Mouse (Mus musculus) gastrocnemius, postnatal 36 days (tissue): Measurements from ENCODE around the gene Itprid1. TPM values are rescaled to one million over a fixed set of nuclear protein-coding genes. Genes with fewer than 3 reads are reported as not detected.

Experiments used
- DNase-seq, 2 experiments: peaks; one replicate each; pipeline ENCODE4 v3.0.0; 2022
- intact Hi-C: fragments of 180-260 bp; cut with DNase I; formaldehyde crosslinking; loops from one replicate; pipeline ENCODE4 v1.15.1; 2025
- long read RNA-seq, 2 experiments: library from polyadenylated mRNA; stranded (forward); transcript quantifications; one replicate each; pipeline ENCODE4 v2.0.0; 2021
- total RNA-seq, 2 experiments: library from RNA; stranded (reverse); gene quantifications; 2 replicates each; pipeline ENCODE4 v1.2.3; 2021

Gene Itprid1
- total RNA-seq: not detected
- long read RNA-seq, experiment 1: 0 reads
- long read RNA-seq, experiment 2: 0 reads

DNA sequence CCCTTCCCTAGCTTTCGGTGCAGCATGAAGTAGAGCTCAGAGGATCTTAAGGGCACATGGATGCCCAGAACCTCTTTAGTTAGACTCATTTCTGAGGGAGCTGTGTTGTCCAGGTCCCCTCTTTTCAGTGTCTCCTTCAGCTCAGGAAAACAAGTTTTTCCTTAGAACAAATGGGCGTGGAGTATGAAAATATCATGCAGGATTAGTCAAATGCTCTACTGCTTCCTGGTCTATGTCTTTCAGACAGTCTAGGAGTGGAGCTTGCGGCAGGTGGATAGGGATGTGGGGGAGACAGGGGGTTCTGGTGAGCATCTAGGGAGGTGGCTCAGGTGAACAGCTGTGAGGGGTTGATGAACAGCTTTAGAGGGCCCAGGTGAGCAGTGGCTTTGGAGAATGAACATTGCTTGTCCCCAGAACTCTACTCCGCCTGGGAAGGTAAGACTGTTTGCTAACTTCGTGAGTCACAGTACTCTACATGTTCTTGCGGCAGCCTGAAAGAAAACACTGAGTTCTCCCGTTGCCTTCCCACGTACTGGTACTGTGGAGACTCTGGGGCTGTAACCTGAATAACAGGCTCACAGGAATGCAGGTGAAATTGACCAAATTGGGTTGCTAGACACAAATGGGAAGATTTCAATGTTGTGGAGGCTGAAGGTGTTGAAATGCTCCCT, at the start of gene Itprid1:
TSS of gene Itprid1 (plus strand) at position 246 of the 671 bp plus-strand sequence.
- intact Hi-C loops: no loop called here
- no peak for DNase-seq

DNA sequence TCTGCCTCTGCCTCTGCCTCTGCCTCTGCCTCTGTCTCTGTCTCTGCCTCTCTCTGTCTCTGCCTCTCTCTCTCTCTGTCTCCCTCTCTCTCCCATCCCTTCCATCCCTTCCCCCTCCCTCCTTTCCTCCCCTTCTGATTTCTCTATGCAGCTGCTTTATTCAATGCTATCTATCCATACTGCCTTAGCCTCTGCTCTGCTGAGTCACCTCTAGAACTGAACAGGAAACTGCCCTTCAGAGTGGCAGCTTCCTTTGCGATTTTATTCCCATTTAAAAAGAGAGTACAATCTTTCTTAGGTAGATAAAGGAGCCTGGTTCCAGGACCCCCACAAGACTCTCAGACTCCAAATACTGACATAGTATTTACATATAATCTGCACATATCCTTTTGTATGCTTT, 47.1 kb upstream of the Itprid1 start:
- intact Hi-C loops: no loop called here
- DNase-seq: no peak

DNA sequence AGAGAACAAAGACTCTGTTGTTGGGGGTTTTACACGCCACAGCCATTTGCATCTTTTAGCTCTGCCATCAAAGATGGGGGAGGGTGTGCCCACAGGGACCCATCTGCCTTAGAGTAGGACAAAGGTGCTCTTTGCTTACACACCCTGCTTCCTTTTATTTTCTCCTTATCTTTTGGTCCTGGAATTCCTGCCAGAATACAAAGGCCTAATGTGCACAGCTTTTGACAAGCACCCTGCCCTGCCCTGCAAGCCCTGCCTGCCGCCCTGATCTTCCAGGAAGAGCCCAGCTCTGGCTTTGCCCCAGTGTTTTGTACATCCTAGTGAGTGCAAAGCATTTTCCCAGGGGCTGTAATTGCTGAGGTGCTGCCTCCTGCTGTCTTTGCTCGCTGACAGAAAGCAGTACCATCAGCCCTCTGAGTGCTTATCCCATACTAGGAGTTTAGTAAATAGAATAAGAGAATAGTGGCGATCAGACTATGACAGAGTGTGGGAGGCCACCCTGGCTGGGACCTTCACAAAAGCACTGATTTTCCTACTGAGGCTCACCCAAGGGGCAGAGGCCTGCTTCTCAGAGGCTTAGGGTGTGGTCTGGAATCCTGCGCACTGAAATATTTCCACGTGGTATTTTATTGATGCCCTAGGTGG, 44.7 kb upstream of the Itprid1 start:
- intact Hi-C loops: no loop called here
- no peak for DNase-seq

DNA sequence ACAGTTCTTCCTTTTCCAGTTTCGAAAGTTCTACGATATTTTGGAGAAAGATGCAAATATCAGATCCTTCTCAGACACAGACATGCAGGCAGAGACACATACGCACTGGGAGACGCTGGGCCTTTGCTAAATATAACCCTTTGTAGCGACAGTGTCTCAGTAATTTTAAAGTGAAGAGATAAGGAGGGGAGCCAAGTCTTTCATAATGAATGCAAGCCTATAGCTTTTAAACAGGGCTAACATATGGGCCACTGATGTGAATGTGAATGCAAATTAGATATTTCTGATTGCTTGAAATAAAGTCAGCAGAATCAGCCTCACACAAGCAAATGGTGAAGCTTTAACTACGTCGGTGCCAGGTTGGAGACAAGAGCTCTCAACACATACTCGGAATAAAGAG, 44.2 kb upstream of the Itprid1 start:
- DNase-seq: no peak
- intact Hi-C loops: no loop called here

DNA sequence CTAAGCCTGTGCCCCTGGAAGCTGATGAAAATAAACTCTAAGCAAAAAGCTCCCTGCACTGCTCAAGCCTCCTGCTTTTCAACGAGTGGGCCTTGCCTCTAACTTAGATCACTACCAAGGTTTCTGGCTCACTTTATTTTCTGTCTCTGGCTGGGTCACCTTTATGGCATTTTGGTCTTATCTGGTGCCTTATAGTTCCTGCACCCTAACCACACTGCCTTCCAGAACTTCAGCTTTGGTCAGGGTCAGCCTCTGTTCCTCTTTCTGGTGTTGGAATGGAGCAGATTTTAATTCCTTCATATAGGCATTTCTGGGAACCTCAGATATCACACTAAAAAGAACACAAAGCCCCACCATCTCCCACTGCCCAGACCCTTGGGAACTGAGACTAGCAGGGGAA, 34.0 kb upstream of the Itprid1 start:
- intact Hi-C loops: loop anchor here (10.0 kb wide), 1 partner anchor 288 kb away; no protein-coding TSS in a partner anchor

DNA sequence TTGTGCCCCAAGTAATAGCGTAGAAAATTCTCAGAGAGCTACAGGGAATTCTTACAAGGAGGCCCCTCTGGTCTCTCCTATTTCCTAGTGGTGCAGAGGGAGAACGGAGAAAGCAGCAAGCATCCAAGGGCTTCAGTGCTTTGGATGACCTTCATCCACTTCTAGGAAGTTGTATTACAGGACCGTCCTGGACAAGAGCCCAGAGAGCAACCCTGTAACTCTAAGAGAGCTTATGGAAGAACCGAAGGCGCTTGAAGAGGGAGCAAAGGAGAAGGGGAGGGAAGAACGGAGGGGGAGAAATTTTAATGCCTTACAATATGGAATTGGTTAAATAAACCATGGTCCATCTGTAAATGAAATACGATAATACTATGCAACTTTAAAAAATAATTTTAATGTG, 33.3 kb upstream of the Itprid1 start:
- intact Hi-C loops: loop anchor here (10.0 kb wide), 1 partner anchor 289 kb away; no protein-coding TSS in a partner anchor
- no peak for DNase-seq

More for the DNA sequence above, 34.0 kb upstream of the Itprid1 start:
- no peak for DNase-seq

DNA sequence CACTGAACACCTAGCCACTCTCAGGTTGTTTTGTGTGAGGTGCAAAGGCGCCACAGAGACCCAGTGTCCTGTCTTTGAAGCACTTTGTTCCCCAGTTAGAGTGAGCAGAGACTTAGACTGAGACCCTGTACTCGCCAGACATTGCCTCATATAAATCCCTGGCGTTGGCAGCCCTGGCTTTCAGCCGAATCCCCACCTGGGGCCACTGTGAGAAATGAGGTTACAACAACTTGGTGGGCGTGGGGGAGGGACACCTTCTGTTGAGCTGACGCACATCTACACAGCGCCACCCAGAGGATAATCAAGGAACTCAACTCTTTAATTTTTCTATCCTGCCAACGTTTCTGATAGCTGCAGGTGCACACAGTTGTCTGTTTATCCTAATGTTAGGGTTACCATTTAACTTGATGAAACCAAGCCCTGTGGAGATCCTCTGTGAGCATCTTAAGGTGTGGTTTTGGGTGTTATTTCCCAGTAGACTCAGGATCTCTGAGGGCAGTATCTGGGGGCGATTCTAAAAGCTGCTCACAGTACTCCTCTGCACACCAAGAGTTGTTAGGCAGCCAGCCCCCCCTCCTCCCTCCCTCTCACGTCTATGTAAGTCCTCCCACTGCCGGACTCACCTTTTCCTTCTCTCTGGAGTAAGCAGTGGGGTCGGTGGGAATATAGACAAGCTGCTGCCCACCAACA, 32.6 kb upstream of the Itprid1 start:
- DNase-seq: no peak
- intact Hi-C loops: loop anchor here (10.0 kb wide), 1 partner anchor 289 kb away; no protein-coding TSS in a partner anchor

DNA sequence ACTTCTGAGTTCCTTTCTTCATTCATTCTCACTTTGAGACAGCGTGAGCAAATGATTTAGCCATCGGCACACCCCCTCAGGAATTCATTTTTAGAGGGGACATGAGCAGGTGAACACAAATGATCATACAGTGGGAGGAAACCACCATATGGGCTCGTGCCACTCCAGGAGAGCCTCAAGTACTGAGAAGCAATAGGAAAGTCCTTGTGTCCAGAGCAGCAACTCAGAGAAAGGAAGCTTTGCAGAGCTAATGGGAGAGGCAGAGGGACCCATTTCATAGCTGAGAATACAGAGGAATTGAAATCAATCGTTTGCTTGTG, 32.1 kb upstream of the Itprid1 start:
- no peak for DNase-seq
- intact Hi-C loops: loop anchor here (10.0 kb wide), 1 partner anchor 290 kb away; no protein-coding TSS in a partner anchor

DNA sequence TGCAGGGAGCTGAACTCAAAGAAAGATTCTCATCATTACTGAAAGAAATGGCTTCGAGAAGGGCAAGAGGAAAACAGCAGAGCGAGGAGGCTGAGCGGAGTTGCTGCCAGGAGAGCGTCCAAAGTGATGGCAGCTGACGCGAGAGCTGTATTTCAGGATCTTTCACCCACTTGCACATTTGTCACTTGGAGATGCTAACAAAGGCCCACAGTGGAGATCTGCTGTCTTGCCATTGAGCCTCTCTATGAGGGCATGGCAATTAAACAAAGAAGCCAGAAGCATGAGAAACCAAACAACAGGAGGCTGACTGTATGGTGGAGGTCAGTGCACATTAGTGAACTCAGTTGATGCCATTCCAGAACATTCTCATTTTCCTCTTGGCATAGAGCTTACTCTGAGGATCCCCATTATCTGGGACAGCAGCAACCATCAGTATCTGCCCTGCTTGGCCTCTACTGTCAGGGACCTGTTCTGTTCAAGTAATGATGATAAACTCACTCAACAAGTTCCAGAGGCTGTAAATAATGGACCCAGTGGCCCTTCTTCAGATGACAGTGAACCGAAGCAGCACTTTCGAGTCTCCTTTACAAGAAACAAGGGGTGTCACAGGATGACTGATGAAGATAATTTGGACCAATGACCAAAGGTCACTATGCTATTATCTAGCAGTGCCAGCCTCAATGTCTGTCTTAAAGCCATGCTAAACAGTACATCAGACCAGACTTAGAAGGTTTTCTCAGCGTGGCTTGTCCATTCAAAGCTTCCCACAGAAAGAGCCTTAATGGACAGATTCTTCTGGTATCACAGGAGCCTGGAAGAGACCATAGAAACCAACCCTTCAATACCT, 31.2 kb upstream of the Itprid1 start:
- intact Hi-C loops: loop anchor here (10.0 kb wide), 1 partner anchor 291 kb away; no protein-coding TSS in a partner anchor
- no peak for DNase-seq

DNA sequence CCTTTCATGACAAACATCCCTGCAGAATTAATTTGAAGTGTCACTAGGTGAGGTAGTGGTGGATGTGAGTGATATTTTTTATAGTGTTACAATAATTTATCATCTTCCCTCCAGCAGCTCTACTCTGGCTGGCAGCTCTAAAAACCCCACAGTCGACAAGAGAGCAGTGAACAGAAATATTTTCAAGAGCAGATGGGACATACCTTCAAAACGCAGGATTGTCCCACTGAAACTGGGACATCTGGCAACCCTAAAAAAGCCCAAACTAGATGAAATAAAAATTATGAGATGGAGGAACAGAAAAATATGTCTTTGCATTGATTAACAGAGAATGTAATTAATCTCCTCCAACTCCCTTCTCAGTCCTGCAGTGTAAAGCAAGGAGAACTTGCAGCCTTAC, 30.2 kb upstream of the Itprid1 start:
- intact Hi-C loops: loop anchor here (10.0 kb wide), 1 partner anchor 292 kb away; no protein-coding TSS in a partner anchor
- DNase-seq: no peak

DNA sequence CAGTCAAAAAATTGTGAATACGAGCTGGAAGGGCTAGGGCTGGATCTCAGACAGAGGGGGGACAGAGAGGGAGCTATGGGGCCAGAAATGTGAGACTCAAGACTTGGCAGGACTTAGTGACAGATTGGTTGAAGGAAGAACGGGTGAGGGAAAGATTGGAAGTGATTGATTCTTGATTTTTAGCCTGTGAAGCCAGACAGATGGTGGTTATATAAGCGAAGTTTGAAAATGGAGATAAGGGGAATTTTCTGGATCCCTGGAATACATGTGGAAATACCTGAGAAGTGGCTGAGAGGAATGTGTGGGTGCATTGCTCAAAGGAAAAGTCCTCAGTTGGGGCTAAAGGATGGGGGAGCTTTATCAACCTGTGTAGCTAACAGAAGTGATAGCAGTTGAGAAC, 28.0 kb upstream of the Itprid1 start:
- intact Hi-C loops: loop anchor here (10.0 kb wide), 1 partner anchor 294 kb away; no protein-coding TSS in a partner anchor
- DNase-seq: no peak

DNA sequence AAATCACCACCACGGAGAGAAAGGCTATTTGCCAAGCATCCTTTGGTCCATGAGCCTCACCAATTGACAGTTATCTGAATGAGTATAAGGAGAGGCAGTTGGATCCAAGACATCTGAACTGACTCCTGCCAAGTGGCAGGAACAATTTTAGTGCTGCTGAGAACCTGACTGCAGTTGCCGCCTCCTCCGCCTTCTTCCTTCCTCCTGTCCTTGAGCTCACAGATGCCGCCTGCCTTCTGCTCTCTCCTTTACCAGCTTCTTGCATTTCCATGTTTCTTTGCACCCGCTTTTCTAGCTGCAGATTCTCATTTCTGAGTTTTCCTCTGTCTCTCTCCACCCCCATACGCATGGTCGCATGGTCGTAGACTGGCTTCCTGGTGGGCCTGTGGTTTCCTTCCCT, 25.5 kb upstream of the Itprid1 start:
- intact Hi-C loops: no loop called here

DNA sequence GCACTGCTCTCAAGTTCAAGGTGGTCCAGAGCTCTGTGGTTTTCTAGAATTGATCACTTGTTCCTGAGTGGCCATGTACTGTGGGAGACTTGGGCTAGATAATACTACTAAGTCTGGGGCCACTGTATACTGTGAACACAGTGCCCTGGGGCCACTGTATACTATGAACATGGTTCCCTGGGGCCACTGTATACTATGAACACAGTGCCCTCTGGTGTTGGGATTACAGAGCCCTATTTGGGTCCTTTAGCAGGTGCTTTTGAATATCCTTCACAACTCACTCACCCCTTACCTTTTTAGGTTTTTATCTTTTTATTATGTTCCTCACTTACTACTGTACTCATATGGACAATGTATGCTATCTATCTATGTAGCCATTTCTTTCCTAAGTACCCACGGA, 24.3 kb upstream of the Itprid1 start:
- no peak for DNase-seq
- intact Hi-C loops: no loop called here

More for the DNA sequence above, 25.5 kb upstream of the Itprid1 start:
- DNase-seq: no peak

DNA sequence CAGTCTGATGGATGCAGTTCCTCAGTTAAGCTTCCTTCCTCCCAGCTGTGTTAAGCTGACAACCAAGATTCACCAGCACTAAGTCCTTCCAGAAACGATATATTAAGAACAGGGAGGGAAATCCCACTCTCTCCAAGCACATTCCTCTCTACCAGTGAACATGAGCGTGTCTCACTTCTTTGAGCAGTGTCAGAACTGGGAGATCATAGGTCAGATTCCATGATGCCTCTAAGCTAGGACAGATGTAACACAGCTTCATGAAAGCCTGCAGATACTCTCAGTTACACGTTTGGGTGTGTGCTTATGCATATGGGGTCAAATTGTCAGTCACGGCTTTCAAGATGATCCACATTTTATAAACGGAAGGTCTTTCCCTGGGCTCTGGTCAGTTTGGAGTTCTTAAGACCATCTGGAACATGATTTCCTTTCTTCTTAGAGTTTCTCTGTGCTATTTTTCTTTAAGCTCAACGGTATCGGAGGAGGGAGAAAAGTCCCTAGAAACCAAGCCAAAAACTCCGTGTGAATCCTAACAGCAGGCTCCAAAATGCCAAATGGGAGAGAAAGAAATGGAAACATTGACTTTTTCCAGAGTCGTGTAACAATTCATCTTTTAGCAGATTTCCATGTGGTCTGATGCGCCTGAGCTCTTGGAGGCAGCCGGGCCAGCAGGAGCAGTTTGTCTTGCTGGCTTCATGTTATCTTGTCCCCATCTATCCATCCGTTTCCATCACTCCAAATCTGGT, 22.3 kb upstream of the Itprid1 start:
- no peak for DNase-seq
- intact Hi-C loops: no loop called here

DNA sequence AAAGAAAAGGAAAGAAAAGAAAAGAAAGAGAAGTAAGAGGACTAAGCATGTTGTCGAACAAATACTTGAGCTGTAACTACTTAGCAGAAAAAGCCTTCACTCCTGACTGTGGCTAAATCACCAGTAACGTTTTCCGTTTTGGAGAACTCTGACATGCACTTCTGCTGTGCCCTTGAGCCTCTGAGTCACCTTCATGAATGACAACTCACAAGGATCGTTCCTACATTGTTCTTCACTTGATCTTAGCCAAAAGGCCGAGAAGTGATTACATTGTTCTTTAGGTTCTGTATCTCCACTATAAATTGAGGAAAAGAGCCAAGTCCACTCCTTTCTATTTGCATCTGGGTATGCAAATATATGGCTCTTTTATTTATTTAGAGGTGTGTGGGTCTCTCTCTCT, 19.8 kb upstream of the Itprid1 start:
- intact Hi-C loops: no loop called here
- DNase-seq: no peak

DNA sequence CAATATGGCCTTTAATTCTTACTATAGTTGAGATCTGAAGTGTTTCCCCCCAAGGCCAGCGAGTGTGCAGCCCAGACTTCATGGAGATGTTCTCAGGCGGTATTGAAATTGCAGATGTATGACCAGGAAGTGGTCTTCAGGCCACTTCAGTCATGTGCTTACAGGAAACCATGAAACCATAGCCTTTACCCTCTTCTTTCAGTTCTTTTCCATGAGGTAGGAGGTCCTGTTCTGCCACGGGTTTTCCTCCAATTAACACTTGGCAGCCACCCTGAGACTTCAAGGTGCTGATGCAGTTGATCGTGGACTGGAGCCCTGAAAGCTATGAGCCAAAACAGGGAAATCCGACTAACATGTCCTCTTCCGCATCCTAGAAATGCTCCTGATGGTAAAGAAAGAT, 7.0 kb upstream of the Itprid1 start:
- DNase-seq: no peak
- intact Hi-C loops: no loop called here

DNA sequence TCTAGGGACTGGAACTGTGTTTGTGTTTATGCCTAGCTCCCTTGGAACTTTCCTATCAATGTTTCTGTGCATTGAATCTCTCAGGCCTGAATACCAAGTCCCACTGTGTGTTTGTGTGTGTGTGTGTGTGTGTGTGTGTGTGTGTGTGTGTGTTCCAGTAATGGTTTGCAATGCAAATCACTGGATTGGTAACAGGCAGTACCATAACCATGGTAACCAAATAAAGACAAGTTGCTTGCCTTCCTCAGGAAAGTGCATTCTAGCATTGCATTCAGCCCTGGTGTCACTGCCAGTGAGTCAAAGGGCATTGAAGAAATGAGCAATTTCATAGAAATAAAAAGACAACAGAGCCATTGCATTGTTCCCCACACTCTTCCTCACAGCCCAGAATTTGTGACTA, 15.9 kb downstream of the Itprid1 start:
- intact Hi-C loops: no loop called here
- DNase-seq: no peak

DNA sequence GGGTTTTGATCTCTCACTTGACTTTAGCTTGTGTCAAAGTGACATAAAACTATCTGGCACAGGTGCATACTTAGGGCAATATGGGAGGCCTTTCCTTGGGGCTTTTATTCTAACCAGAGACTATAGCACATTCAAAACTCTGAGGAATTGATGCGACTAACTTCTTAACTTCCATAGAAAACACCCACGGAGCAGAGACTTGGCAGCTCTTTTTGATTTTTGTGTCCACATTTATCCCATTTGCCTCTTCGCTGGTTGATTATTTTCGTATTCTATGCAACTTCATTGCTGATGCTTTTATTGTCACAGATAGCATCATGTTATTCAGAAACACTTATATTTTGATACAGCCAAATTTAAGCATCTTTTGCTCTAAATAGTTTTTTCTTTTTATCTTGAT, 19.4 kb downstream of the Itprid1 start:
- no peak for DNase-seq
- intact Hi-C loops: no loop called here

DNA sequence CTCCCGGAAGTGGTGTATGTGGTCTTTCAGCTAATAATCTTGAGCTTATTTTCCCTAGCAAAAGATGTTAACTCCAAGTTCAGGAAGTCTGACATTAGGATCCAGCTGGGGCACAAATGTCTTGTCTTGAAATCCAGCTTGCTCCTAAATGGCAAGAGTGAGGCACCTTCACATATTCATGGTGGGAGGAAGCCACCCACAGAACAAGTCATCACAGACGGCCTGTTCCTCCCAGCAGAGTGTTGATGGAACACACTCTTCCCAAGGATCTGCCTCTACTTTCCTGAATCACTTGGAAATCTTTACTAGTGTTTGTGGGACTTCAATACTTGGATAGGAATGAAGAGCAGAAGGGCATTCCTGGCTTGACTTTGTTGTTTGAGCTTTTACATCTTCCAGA, 28.5 kb downstream of the Itprid1 start:
- intact Hi-C loops: no loop called here
- DNase-seq: no peak
